Mouse (Mus musculus): ENCODE data around the gene Heatr1. TPM values are rescaled to one million over a fixed set of nuclear protein-coding genes. Genes with fewer than 3 reads are reported as not detected.
"Not testable (repeated sequence)": the region's sequence is repeated elsewhere in the genome, so short reads cannot be mapped to it uniquely, and the experiment has no call there.

Heatr1 gene
- polyA plus RNA-seq, 1 experiment from 2014 or later = 19.2 TPM

GRCm38 (mm10) chr13:12462623-12463022, 67.8 kb downstream of the Heatr1 start:
- Histone ChIP-seq H3K4me1 (ENCODE audit: control insufficient read depth, insufficient read depth, low read length) (peaks cover 3% of the 10 kb centered on the region; the same call in 1 of the 2 replicates), H3K9me3 (replicated peaks; ENCODE audit: control insufficient read depth, low read length) (no peaks in the 10 kb centered on the region), H3K27ac (ENCODE audit: low read length) (no peak overlapping the region), H3K36me3 (ENCODE audit: control insufficient read depth, insufficient read depth, low read length) (no peaks in the 10 kb centered on the region), H3K9ac (ENCODE audit: low read length) (no peak overlapping the region), H3K27me3 (ENCODE audit: control insufficient read depth, insufficient read depth, low read length) (no peaks in the 10 kb centered on the region), H3K4me3 (replicated peaks; ENCODE audit: low read length) (no peak overlapping the region), H3K4me2 (ENCODE audit: low read depth, low read length) (no peak overlapping the region)
- ATAC-seq (ENCODE audit: insufficient read depth, low FRiP score) = no peak
- WGBS = 67% methylated on average over 4 of the region's 4 CpGs

- not testable (repeated sequence) for H3K9ac ChIP-seq (ENCODE audit: low read length)
These were observed 69.3 kb downstream of the Heatr1 start for GRCm38 (mm10) chr13:12464159-12464558.

GRCm38 (mm10) chr13:12464844-12465243, 70.0 kb downstream of the Heatr1 start, which contains the start of gene Lgals8:
TSS of gene Lgals8 (minus strand) at chr13:12464944.
- 72% methylated on average over 1 of the region's 1 CpGs for WGBS
- Histone ChIP-seq H3K36me3 (ENCODE audit: control insufficient read depth, insufficient read depth, low read length) (no peaks in the 10 kb centered on the region), H3K4me3 (replicated peaks; ENCODE audit: low read length) (no peak within 1 kb of the TSS), H3K27ac (ENCODE audit: low read length) (no peak within 1 kb of the TSS), H3K4me2 (ENCODE audit: low read depth, low read length) (no peak within 1 kb of the TSS), H3K9me3 (replicated peaks; ENCODE audit: control insufficient read depth, low read length) (no peaks in the 10 kb centered on the region), H3K4me1 (ENCODE audit: control insufficient read depth, insufficient read depth, low read length) (peaks cover 3% of the 10 kb centered on the region; the same call in 1 of the 2 replicates), H3K27me3 (ENCODE audit: control insufficient read depth, insufficient read depth, low read length) (no peaks in the 10 kb centered on the region), H3K9ac (ENCODE audit: low read length) (no peak within 1 kb of the TSS)
- no peak for ATAC-seq (ENCODE audit: insufficient read depth, low FRiP score)

More at GRCm38 (mm10) chr13:12464159-12464558, 69.3 kb downstream of the Heatr1 start:
- H3K36me3 ChIP-seq (ENCODE audit: control insufficient read depth, insufficient read depth, low read length); H3K4me3 ChIP-seq (replicated peaks; ENCODE audit: low read length); H3K27me3 ChIP-seq (ENCODE audit: control insufficient read depth, insufficient read depth, low read length); H3K27ac ChIP-seq (ENCODE audit: low read length); H3K4me2 ChIP-seq (ENCODE audit: low read depth, low read length); H3K4me1 ChIP-seq (ENCODE audit: control insufficient read depth, insufficient read depth, low read length); ATAC-seq (ENCODE audit: insufficient read depth, low FRiP score); H3K9me3 ChIP-seq (replicated peaks; ENCODE audit: control insufficient read depth, low read length): not testable (repeated sequence)
- WGBS = 77% methylated on average over 6 of the region's 6 CpGs

GRCm38 (mm10) chr13:12468488-12468887, 73.7 kb downstream of the Heatr1 start:
- Histone ChIP-seq H3K4me3 (replicated peaks; ENCODE audit: low read length) (no peak overlapping the region), H3K4me2 (ENCODE audit: low read depth, low read length) (no peak overlapping the region), H3K27me3 (ENCODE audit: control insufficient read depth, insufficient read depth, low read length) (no peaks in the 10 kb centered on the region), H3K27ac (ENCODE audit: low read length) (no peak overlapping the region), H3K36me3 (ENCODE audit: control insufficient read depth, insufficient read depth, low read length) (no peaks in the 10 kb centered on the region), H3K9me3 (replicated peaks; ENCODE audit: control insufficient read depth, low read length) (no peaks in the 10 kb centered on the region), H3K4me1 (ENCODE audit: control insufficient read depth, insufficient read depth, low read length) (no peaks in the 10 kb centered on the region), H3K9ac (ENCODE audit: low read length) (no peak overlapping the region)
- ATAC-seq (ENCODE audit: insufficient read depth, low FRiP score) = 0 out of 2 replicates have a peak, but pooled peaks have one; percentile 4
- 83% methylated on average over 1 of the region's 1 CpGs for WGBS

- H3K4me2 ChIP-seq (ENCODE audit: low read depth, low read length) = no peak overlapping the region
These were observed 79.0 kb downstream of the Heatr1 start for GRCm38 (mm10) chr13:12473724-12474378.

GRCm38 (mm10) chr13:12475239-12475638, 80.4 kb downstream of the Heatr1 start:
- no peaks in the 10 kb centered on the region for H3K4me1 ChIP-seq (ENCODE audit: control insufficient read depth, insufficient read depth, low read length)
- WGBS = 86% methylated on average over 6 of the region's 6 CpGs
- H3K4me3 ChIP-seq (replicated peaks; ENCODE audit: low read length) = no peak overlapping the region
- H3K4me2 ChIP-seq (ENCODE audit: low read depth, low read length) = no peak overlapping the region
- H3K27me3 ChIP-seq (ENCODE audit: control insufficient read depth, insufficient read depth, low read length) = no peaks in the 10 kb centered on the region
- H3K9ac ChIP-seq (ENCODE audit: low read length) = no peak overlapping the region
- H3K27ac ChIP-seq (ENCODE audit: low read length) = no peak overlapping the region
- H3K36me3 ChIP-seq (ENCODE audit: control insufficient read depth, insufficient read depth, low read length) = no peaks in the 10 kb centered on the region
- H3K9me3 ChIP-seq (replicated peaks; ENCODE audit: control insufficient read depth, low read length) = no peaks in the 10 kb centered on the region
- no peak for ATAC-seq (ENCODE audit: insufficient read depth, low FRiP score)

More at GRCm38 (mm10) chr13:12473724-12474378, 79.0 kb downstream of the Heatr1 start:
- Histone ChIP-seq H3K4me3 (replicated peaks; ENCODE audit: low read length) (no peak overlapping the region), H3K9ac (ENCODE audit: low read length) (no peak overlapping the region), H3K9me3 (replicated peaks; ENCODE audit: control insufficient read depth, low read length) (no peaks in the 10 kb centered on the region), H3K4me1 (ENCODE audit: control insufficient read depth, insufficient read depth, low read length) (no peaks in the 10 kb centered on the region), H3K36me3 (ENCODE audit: control insufficient read depth, insufficient read depth, low read length) (no peaks in the 10 kb centered on the region), H3K27me3 (ENCODE audit: control insufficient read depth, insufficient read depth, low read length) (no peaks in the 10 kb centered on the region), H3K27ac (ENCODE audit: low read length) (no peak overlapping the region)
- peak; percentile 22; the same call in 1 of the 2 replicates for ATAC-seq (ENCODE audit: insufficient read depth, low FRiP score)
- WGBS = 36% methylated on average over 8 of the region's 8 CpGs

GRCm38 (mm10) chr13:12476886-12477285, 82.1 kb downstream of the Heatr1 start:
- no peaks in the 10 kb centered on the region for H3K27me3 ChIP-seq (ENCODE audit: control insufficient read depth, insufficient read depth, low read length)
- H3K9me3 ChIP-seq (replicated peaks; ENCODE audit: control insufficient read depth, low read length) = no peaks in the 10 kb centered on the region
- no peak overlapping the region for H3K9ac ChIP-seq (ENCODE audit: low read length)
- no peaks in the 10 kb centered on the region for H3K36me3 ChIP-seq (ENCODE audit: control insufficient read depth, insufficient read depth, low read length)
- H3K27ac ChIP-seq (ENCODE audit: low read length) = no peak overlapping the region
- H3K4me3 ChIP-seq (replicated peaks; ENCODE audit: low read length) = no peak overlapping the region
- no peak overlapping the region for H3K4me2 ChIP-seq (ENCODE audit: low read depth, low read length)
- 93% methylated on average over 4 of the region's 4 CpGs for WGBS
- ATAC-seq (ENCODE audit: insufficient read depth, low FRiP score) = no peak
- H3K4me1 ChIP-seq (ENCODE audit: control insufficient read depth, insufficient read depth, low read length) = no peaks in the 10 kb centered on the region

GRCm38 (mm10) chr13:12478301-12478700, 83.5 kb downstream of the Heatr1 start:
- no peaks in the 10 kb centered on the region for H3K9me3 ChIP-seq (replicated peaks; ENCODE audit: control insufficient read depth, low read length)
- H3K4me1 ChIP-seq (ENCODE audit: control insufficient read depth, insufficient read depth, low read length) = no peaks in the 10 kb centered on the region
- H3K4me3 ChIP-seq (replicated peaks; ENCODE audit: low read length) = no peak overlapping the region
- no peak overlapping the region for H3K9ac ChIP-seq (ENCODE audit: low read length)
- no peaks in the 10 kb centered on the region for H3K36me3 ChIP-seq (ENCODE audit: control insufficient read depth, insufficient read depth, low read length)
- no peaks in the 10 kb centered on the region for H3K27me3 ChIP-seq (ENCODE audit: control insufficient read depth, insufficient read depth, low read length)
- ATAC-seq (ENCODE audit: insufficient read depth, low FRiP score) = no peak
- 79% methylated on average over 15 of the region's 15 CpGs for WGBS
- H3K4me2 ChIP-seq (ENCODE audit: low read depth, low read length) = no peak overlapping the region
- no peak overlapping the region for H3K27ac ChIP-seq (ENCODE audit: low read length)

- H3K36me3 ChIP-seq (ENCODE audit: control insufficient read depth, insufficient read depth, low read length) = no peaks in the 10 kb centered on the region
- no peak overlapping the region for H3K4me3 ChIP-seq (replicated peaks; ENCODE audit: low read length)
- no peak overlapping the region for H3K4me2 ChIP-seq (ENCODE audit: low read depth, low read length)
- 72% methylated on average over 6 of the region's 6 CpGs for WGBS
- no peaks in the 10 kb centered on the region for H3K4me1 ChIP-seq (ENCODE audit: control insufficient read depth, insufficient read depth, low read length)
- no peaks in the 10 kb centered on the region for H3K27me3 ChIP-seq (ENCODE audit: control insufficient read depth, insufficient read depth, low read length)
- no peak overlapping the region for H3K27ac ChIP-seq (ENCODE audit: low read length)
- ATAC-seq (ENCODE audit: insufficient read depth, low FRiP score) = no peak
- no peak overlapping the region for H3K9ac ChIP-seq (ENCODE audit: low read length)
- no peaks in the 10 kb centered on the region for H3K9me3 ChIP-seq (replicated peaks; ENCODE audit: control insufficient read depth, low read length)
These were observed 85.0 kb downstream of the Heatr1 start for GRCm38 (mm10) chr13:12479802-12480201.

Measured in stomach, embryonic 16.5 days (tissue).